Mouse (Mus musculus) ES-CJ7 (cell line): ENCODE data around the gene Acin1.
A peak's percentile ranks its signal among the peaks of the same experiment; 100 is the strongest.

Source experiments
- DNase-seq: peaks from one replicate; pipeline ENCODE4 v3.0.0; 2011; ENCODE audit warnings: low read depth, low spot score

The Acin1 gene

GRCm38 (mm10) chr14:54686522-54687143 lies at the start of gene Acin1:
Gene Acin1 (minus strand): TSS chr14:54686931.
- peak; percentile 96 for DNase-seq

- no peak for DNase-seq
These were observed 48.5 kb upstream of the Acin1 start for GRCm38 (mm10) chr14:54735221-54735620.

- DNase-seq = no peak
These were observed 47.3 kb upstream of the Acin1 start for GRCm38 (mm10) chr14:54734004-54734403.

- DNase-seq = no peak
These were observed 45.5 kb upstream of the Acin1 start for GRCm38 (mm10) chr14:54732206-54732605.

- DNase-seq = no peak
These were observed 43.6 kb upstream of the Acin1 start for GRCm38 (mm10) chr14:54730305-54730704.

GRCm38 (mm10) chr14:54728823-54729653 lies 42.3 kb upstream of the Acin1 start:
- DNase-seq = no peak

- no peak for DNase-seq
These were observed 40.8 kb upstream of the Acin1 start for GRCm38 (mm10) chr14:54727565-54727964.

GRCm38 (mm10) chr14:54724049-54724448 lies 37.3 kb upstream of the Acin1 start:
- no peak for DNase-seq

GRCm38 (mm10) chr14:54721711-54722110 lies 35.0 kb upstream of the Acin1 start:
- DNase-seq = no peak

- no peak for DNase-seq
These were observed 34.1 kb upstream of the Acin1 start for GRCm38 (mm10) chr14:54720654-54721350.

GRCm38 (mm10) chr14:54720041-54720440 lies 33.3 kb upstream of the Acin1 start:
- no peak for DNase-seq

GRCm38 (mm10) chr14:54715402-54715801 lies 28.7 kb upstream of the Acin1 start:
- no peak for DNase-seq

- peak; percentile 75 for DNase-seq
These were observed 27.9 kb upstream of the Acin1 start for GRCm38 (mm10) chr14:54714617-54715081.

- peak; percentile 91 for DNase-seq
These were observed 27.4 kb upstream of the Acin1 start for GRCm38 (mm10) chr14:54714121-54714520.

GRCm38 (mm10) chr14:54712861-54713260 lies 26.1 kb upstream of the Acin1 start:
- DNase-seq = no peak

- DNase-seq = no peak
These were observed 25.3 kb upstream of the Acin1 start, which contains the start of gene Cebpe for GRCm38 (mm10) chr14:54712074-54712473. Gene Cebpe (minus strand): TSS chr14:54712174.

- no peak for DNase-seq
These were observed 22.3 kb upstream of the Acin1 start for GRCm38 (mm10) chr14:54709054-54709453.

GRCm38 (mm10) chr14:54706589-54707320 lies 20.0 kb upstream of the Acin1 start:
- no peak for DNase-seq

- DNase-seq = no peak
These were observed 19.1 kb upstream of the Acin1 start for GRCm38 (mm10) chr14:54705844-54706243.

- no peak for DNase-seq
These were observed 16.5 kb upstream of the Acin1 start for GRCm38 (mm10) chr14:54703207-54703606.

- DNase-seq = peak; percentile 82
These were observed 14.6 kb upstream of the Acin1 start for GRCm38 (mm10) chr14:54701298-54701697.

GRCm38 (mm10) chr14:54699586-54699985 lies 12.9 kb upstream of the Acin1 start:
- peak; percentile 62 for DNase-seq
